Mouse (Mus musculus) embryonic facial prominence, embryonic 10.5 days (tissue): ENCODE results near the gene Col25a1. TPM values are rescaled to one million over a fixed set of nuclear protein-coding genes. Genes with fewer than 3 reads are reported as not detected.

Experiments
- DNase-seq: peaks from one replicate; pipeline ENCODE4 v3.0.0-alpha.2; 2017; ENCODE audit warnings: low spot score
- H3K27ac ChIP-seq: fragments of 300-500 bp; sonication (generic); replicated peaks from 2 replicates; pipeline ENCODE4 v1.5.1; 2016; ENCODE audit warnings: mild to moderate bottlenecking
- H3K27me3 ChIP-seq: fragments of 300-500 bp; sonication (generic); replicated peaks from 2 replicates; pipeline ENCODE4 v1.6.1; 2016; ENCODE audit warnings: low read depth, mild to moderate bottlenecking; ENCODE audit not compliant: poor library complexity, severe bottlenecking
- H3K36me3 ChIP-seq: fragments of 300-500 bp; sonication (generic); replicated peaks from 2 replicates; pipeline ENCODE4 v1.6.1; 2016; ENCODE audit warnings: mild to moderate bottlenecking, moderate library complexity
- H3K4me1 ChIP-seq: fragments of 300-500 bp; sonication (generic); 2 replicates; pipeline ENCODE4 v1.6.1; 2016
- H3K4me3 ChIP-seq: fragments of 300-500 bp; sonication (generic); 2 replicates; pipeline ENCODE4 v1.5.1; 2016; ENCODE audit warnings: mild to moderate bottlenecking, moderate library complexity
- H3K9me3 ChIP-seq: fragments of 300-500 bp; sonication (generic); 2 replicates; pipeline ENCODE4 v1.6.1; 2016; ENCODE audit warnings: mild to moderate bottlenecking
- WGBS: fragments of 180-500 bp; shearing (Covaris S2); methylation state at CpG from one replicate; pipeline ENCODE4 v1.1.7; 2016; 5-methylcytosine and 5-hydroxymethylcytosine counted together
- polyA plus RNA-seq: library from polyadenylated mRNA; unstranded; fragments of >200 nt; fragmentation: Nextera tagmentation; extraction: Ambion mirVana; gene quantifications from 2 replicates; pipeline ENCODE4 v1.2.1, GENCODE M21; 2016

The Col25a1 gene
- polyA plus RNA-seq, 1 experiment from 2014 or later: 9.1 TPM

GRCm38 (mm10) chr3:130350161-130350560, 218.9 kb downstream of the Col25a1 start:
- H3K9me3 ChIP-seq: no peaks in the 10 kb centered on the region
- H3K36me3 ChIP-seq: no peaks in the 10 kb centered on the region
- H3K4me3 ChIP-seq: no peak overlapping the region
- no peak overlapping the region for H3K27ac ChIP-seq
- WGBS: 67% methylated on average over 6 of the region's 6 CpGs
- no peak for DNase-seq
- peaks cover 8% of the 10 kb centered on the region for H3K4me1 ChIP-seq
- no peaks in the 10 kb centered on the region for H3K27me3 ChIP-seq

- Histone ChIP-seq H3K4me1 (peaks cover 2% of the 10 kb centered on the region), H3K27me3 (no peaks in the 10 kb centered on the region), H3K4me3 (no peak overlapping the region), H3K9me3 (no peaks in the 10 kb centered on the region), H3K36me3 (no peaks in the 10 kb centered on the region), H3K27ac (no peak overlapping the region)
- 87% methylated on average over 4 of the region's 4 CpGs for WGBS
- no peak for DNase-seq
Measured at GRCm38 (mm10) chr3:130354399-130355039, 223.2 kb downstream of the Col25a1 start.

GRCm38 (mm10) chr3:130356575-130357173, 225.4 kb downstream of the Col25a1 start:
- Histone ChIP-seq H3K9me3 (no peaks in the 10 kb centered on the region), H3K36me3 (no peaks in the 10 kb centered on the region), H3K4me3 (no peak overlapping the region), H3K27ac (no peak overlapping the region), H3K27me3 (no peaks in the 10 kb centered on the region), H3K4me1 (peaks cover 11% of the 10 kb centered on the region)
- no peak for DNase-seq
- WGBS: 86% methylated on average over 15 of the region's 15 CpGs

- DNase-seq: no peak
- Histone ChIP-seq H3K9me3 (no peaks in the 10 kb centered on the region), H3K36me3 (no peaks in the 10 kb centered on the region), H3K4me1 (peaks cover 22% of the 10 kb centered on the region), H3K27ac (peak overlapping the region; percentile 51; the same call in 1 of the 2 replicates), H3K4me3 (no peak overlapping the region), H3K27me3 (no peaks in the 10 kb centered on the region)
- WGBS: 78% methylated on average over 7 of the region's 7 CpGs
Measured at GRCm38 (mm10) chr3:130360813-130361212, 229.5 kb downstream of the Col25a1 start.

- Histone ChIP-seq H3K9me3 (no peaks in the 10 kb centered on the region), H3K4me1 (peaks cover 24% of the 10 kb centered on the region), H3K27ac (no peak overlapping the region), H3K27me3 (no peaks in the 10 kb centered on the region), H3K4me3 (no peak overlapping the region), H3K36me3 (no peaks in the 10 kb centered on the region)
- no peak for DNase-seq
- WGBS: 80% methylated on average over 1 of the region's 1 CpGs
Measured at GRCm38 (mm10) chr3:130361922-130362321, 230.6 kb downstream of the Col25a1 start.

GRCm38 (mm10) chr3:130362797-130363367, 231.6 kb downstream of the Col25a1 start:
- Histone ChIP-seq H3K36me3 (no peaks in the 10 kb centered on the region), H3K4me1 (peaks cover 27% of the 10 kb centered on the region), H3K27ac (peak overlapping the region; percentile 40; the same call in 1 of the 2 replicates), H3K4me3 (no peak overlapping the region), H3K9me3 (no peaks in the 10 kb centered on the region), H3K27me3 (no peaks in the 10 kb centered on the region)
- 55% methylated on average over 7 of the region's 7 CpGs for WGBS
- DNase-seq: no peak

GRCm38 (mm10) chr3:130366917-130367610, 235.8 kb downstream of the Col25a1 start:
- no peaks in the 10 kb centered on the region for H3K27me3 ChIP-seq
- no peaks in the 10 kb centered on the region for H3K9me3 ChIP-seq
- H3K36me3 ChIP-seq: no peaks in the 10 kb centered on the region
- H3K4me1 ChIP-seq: peaks cover 29% of the 10 kb centered on the region
- H3K27ac ChIP-seq: no peak overlapping the region
- WGBS: 55% methylated on average over 8 of the region's 8 CpGs
- no peak for DNase-seq
- no peak overlapping the region for H3K4me3 ChIP-seq

- no peak for DNase-seq
- H3K27me3 ChIP-seq: no peaks in the 10 kb centered on the region
- 95% methylated on average over 4 of the region's 4 CpGs for WGBS
- no peak overlapping the region for H3K4me3 ChIP-seq
- no peaks in the 10 kb centered on the region for H3K36me3 ChIP-seq
- no peak overlapping the region for H3K27ac ChIP-seq
- H3K4me1 ChIP-seq: peaks cover 23% of the 10 kb centered on the region
- no peaks in the 10 kb centered on the region for H3K9me3 ChIP-seq
Measured at GRCm38 (mm10) chr3:130368352-130368751, 237.1 kb downstream of the Col25a1 start.

- Histone ChIP-seq H3K4me1 (peaks cover 23% of the 10 kb centered on the region), H3K36me3 (no peaks in the 10 kb centered on the region), H3K27ac (no peak overlapping the region), H3K27me3 (no peaks in the 10 kb centered on the region), H3K4me3 (no peak overlapping the region), H3K9me3 (no peaks in the 10 kb centered on the region)
- 87% methylated on average over 1 of the region's 1 CpGs for WGBS
- DNase-seq: no peak
Measured at GRCm38 (mm10) chr3:130369113-130369512, 237.8 kb downstream of the Col25a1 start.

- Histone ChIP-seq H3K27ac (no peak overlapping the region), H3K4me3 (no peak overlapping the region), H3K27me3 (no peaks in the 10 kb centered on the region), H3K36me3 (no peaks in the 10 kb centered on the region), H3K4me1 (peaks cover 23% of the 10 kb centered on the region), H3K9me3 (no peaks in the 10 kb centered on the region)
- 49% methylated on average over 5 of the region's 5 CpGs for WGBS
- DNase-seq: no peak
Measured at GRCm38 (mm10) chr3:130370167-130370566, 238.9 kb downstream of the Col25a1 start.

GRCm38 (mm10) chr3:130373145-130373544, 241.8 kb downstream of the Col25a1 start:
- Histone ChIP-seq H3K27me3 (no peaks in the 10 kb centered on the region), H3K36me3 (no peaks in the 10 kb centered on the region), H3K9me3 (no peaks in the 10 kb centered on the region), H3K4me1 (peaks cover 18% of the 10 kb centered on the region), H3K4me3 (no peak overlapping the region), H3K27ac (0 out of 2 replicates have a peak overlapping the region, but pooled peaks have one; percentile 3)
- no peak for DNase-seq
- 51% methylated on average over 7 of the region's 7 CpGs for WGBS

GRCm38 (mm10) chr3:130374620-130375341, 243.5 kb downstream of the Col25a1 start:
- DNase-seq: no peak
- Histone ChIP-seq H3K9me3 (no peaks in the 10 kb centered on the region), H3K4me3 (no peak overlapping the region), H3K36me3 (no peaks in the 10 kb centered on the region), H3K27me3 (no peaks in the 10 kb centered on the region), H3K27ac (no peak overlapping the region), H3K4me1 (peaks cover 17% of the 10 kb centered on the region)
- WGBS: 87% methylated on average over 3 of the region's 3 CpGs
